Mouse (Mus musculus): ENCODE measurements at regions not wholly inside any gene's neighbourhood (a gene's known extent, or its start where the extent isn't known, plus 50 kb on each side); places are given as distances from the start of the nearest gene placed in this dataset.

GRCm38 (mm10) chr12:109706820-109707219 lies 106.7 kb upstream of the Rtl1 start:
- TF ChIP-seq POLR2A (IDR thresholded peaks at IDR 0.05; ENCODE audit: control insufficient read depth, low read depth, low read length) = no peak
- TF ChIP-seq CTCF (IDR thresholded peaks at IDR 0.05; ENCODE audit: control insufficient read depth, insufficient read depth, insufficient replicate concordance, low read depth, low read length) = no peak
